Mouse (Mus musculus): ENCODE data around the gene Slc16a4. TPM values are rescaled to one million over a fixed set of nuclear protein-coding genes. Genes with fewer than 3 reads are reported as not detected.

The Slc16a4 gene
- polyA plus RNA-seq, 1 experiment, result 0.05 TPM

DNA sequence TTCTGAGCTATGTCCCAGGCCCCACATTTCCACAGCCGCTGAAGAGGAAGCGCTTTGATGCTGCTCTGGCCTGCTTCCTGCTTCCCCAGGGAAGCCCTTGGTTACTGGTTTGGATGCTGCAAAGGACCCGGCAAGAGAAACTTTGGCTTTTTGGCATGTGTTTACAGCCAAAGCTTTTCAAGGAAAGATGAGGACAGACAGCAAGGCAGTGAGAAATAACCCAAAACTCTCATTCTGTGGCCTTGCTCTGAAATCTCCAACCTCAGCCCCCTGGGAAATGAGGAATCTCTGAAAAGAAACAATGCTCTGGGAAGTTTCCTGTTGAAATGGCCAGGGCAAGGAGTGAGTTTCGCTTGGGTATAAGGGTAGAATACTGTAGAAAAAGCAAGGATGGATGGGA lies 69.3 kb downstream of the Slc16a4 start:
- WGBS, result 68% methylated on average over 4 of the region's 4 CpGs

More for the DNA sequence above, 69.3 kb downstream of the Slc16a4 start:
- no peak overlapping the region for H3K4me3 ChIP-seq (ENCODE audit: extremely low read depth, insufficient read depth, insufficient read length)
- no peak overlapping the region for H3K27ac ChIP-seq (ENCODE audit: insufficient read depth, low read length)
- H3K27me3 ChIP-seq (ENCODE audit: control insufficient read depth, insufficient read depth, low read length), result no peaks in the 10 kb centered on the region
- DNase-seq (ENCODE audit: low read depth in 1 of 2, low spot score in 2 of 2), result no peak
- no peak for TF ChIP-seq CTCF (IDR thresholded peaks at IDR 0.05; ENCODE audit: extremely low read depth, insufficient read depth, insufficient read length, insufficient replicate concordance)
- no peak for TF ChIP-seq POLR2A (IDR thresholded peaks at IDR 0.05; ENCODE audit: low read depth, low read length)
- H3K4me1 ChIP-seq (ENCODE audit: control insufficient read depth, insufficient read depth, insufficient read length), result no peaks in the 10 kb centered on the region
- no peaks in the 10 kb centered on the region for H3K36me3 ChIP-seq (ENCODE audit: control insufficient read depth, insufficient read depth, low read length)

Other genes starting within 250 kb of the Slc16a4 start
- gene Kcna2, start 190.1 kb upstream of the Slc16a4 start, polyA plus RNA-seq (2012; rRNA removed), result 2.5 and 3.8 TPM in 2 replicates
- gene Kcna10, start 108.2 kb upstream of the Slc16a4 start, polyA plus RNA-seq (2012; rRNA removed), result not detected in 2 replicates
- 0.22 and 0.33 TPM in 2 replicates for gene Cym, start 69.5 kb upstream of the Slc16a4 start, polyA plus RNA-seq (2012; rRNA removed)
- gene A630076J17Rik, start 60.6 kb upstream of the Slc16a4 start, polyA plus RNA-seq (2012; rRNA removed), result not detected in 2 replicates
- gene Prok1, start 51.5 kb upstream of the Slc16a4 start, polyA plus RNA-seq (2012; rRNA removed), result not detected in 2 replicates
- gene Lamtor5, start 12.4 kb upstream of the Slc16a4 start, polyA plus RNA-seq (2012; rRNA removed), result 54.0 and 59.0 TPM in 2 replicates
- gene Rbm15, start 42.4 kb downstream of the Slc16a4 start, polyA plus RNA-seq (2012; rRNA removed), result 8.1 and 9.0 TPM in 2 replicates
- gene Kcnc4, start 168.3 kb downstream of the Slc16a4 start, polyA plus RNA-seq (2012; rRNA removed), result 0.14 and 0.21 TPM in 2 replicates
- gene Slc6a17, start 226.8 kb downstream of the Slc16a4 start, polyA plus RNA-seq (2012; rRNA removed), result 0.19 and 0.29 TPM in 2 replicates